Mouse (Mus musculus) bone marrow, adult 2 months (tissue): ENCODE results near the gene 6430548M08Rik. TPM values are rescaled to one million over a fixed set of nuclear protein-coding genes. Genes with fewer than 3 reads are reported as not detected.

Source experiments
- H3K27ac ChIP-seq: fragments of 200-500 bp; 2 replicates; pipeline ENCODE4 v1.5.1; 2012; ENCODE audit warnings: low read depth, mild to moderate bottlenecking, control low read depth, inconsistent platforms, low read length; ENCODE audit not compliant: control insufficient read depth, poor library complexity, insufficient read depth
- H3K4me1 ChIP-seq: fragments of 200-500 bp; 2 replicates; pipeline ENCODE4 v1.6.1; 2011; ENCODE audit warnings: low read length; ENCODE audit not compliant: control insufficient read depth, insufficient read depth
- H3K4me3 ChIP-seq: fragments of 200-500 bp; replicated peaks from 2 replicates; pipeline ENCODE3; 2011; ENCODE audit warnings: mild to moderate bottlenecking, low read depth, low read length, control low read depth; ENCODE audit not compliant: control insufficient read depth
- CTCF ChIP-seq: fragments of 200-500 bp; IDR thresholded peaks from 2 replicates; pipeline ENCODE4 v1.5.1; 2011; ENCODE audit warnings: low read length, control low read depth; ENCODE audit not compliant: control insufficient read depth, insufficient read depth
- POLR2A ChIP-seq: fragments of 200-500 bp; IDR thresholded peaks from 2 replicates; pipeline ENCODE4 v1.6.1; 2011; ENCODE audit warnings: low read depth, mild to moderate bottlenecking, control low read depth, low read length, borderline replicate concordance; ENCODE audit not compliant: control insufficient read depth
- WGBS: fragments of 180-500 bp; shearing (Covaris S2); methylation state at CpG from one replicate; pipeline ENCODE4 v1.1.7; 2018; 5-methylcytosine and 5-hydroxymethylcytosine counted together
- polyA plus RNA-seq: library from polyadenylated mRNA; stranded (reverse); fragments of >200 nt; gene quantifications from 2 replicates; pipeline ENCODE4 v1.2.4, GENCODE M21; 2011; ENCODE audit warnings: low replicate concordance; ENCODE audit not compliant: missing spikeins, insufficient read depth, insufficient read length

The 6430548M08Rik gene
- polyA plus RNA-seq, 1 experiment: 78.7 TPM

GRCm38 (mm10) chr8:120174606-120175005 lies 60.7 kb downstream of the 6430548M08Rik start:
- Histone ChIP-seq H3K4me1 (no peaks in the 10 kb centered on the region), H3K27ac (no peak overlapping the region), H3K4me3 (no peak overlapping the region)
- WGBS: 64% methylated on average over 18 of the region's 18 CpGs
- TF ChIP-seq POLR2A: no peak
- no peak for TF ChIP-seq CTCF

DNA sequence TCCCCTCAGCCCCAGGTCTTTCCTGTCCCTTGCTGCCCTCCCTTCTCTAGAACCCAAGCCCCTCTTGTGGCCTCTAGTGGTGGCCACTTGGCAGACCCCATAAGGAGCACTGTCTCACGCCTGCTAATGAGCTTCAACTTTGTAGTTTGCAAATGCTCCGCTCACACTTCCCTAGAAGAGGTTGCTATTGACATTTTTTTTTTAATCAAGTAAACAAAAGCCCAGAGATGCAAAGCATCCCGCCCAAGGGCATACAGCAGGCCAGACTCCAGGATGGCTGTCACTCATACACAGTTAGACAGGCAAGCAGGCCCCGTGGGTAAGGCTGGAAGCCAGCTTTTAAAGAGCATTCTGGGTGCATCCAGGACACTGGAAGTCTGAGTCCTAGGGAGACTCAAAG lies 62.7 kb downstream of the 6430548M08Rik start:
- TF ChIP-seq CTCF: no peak
- TF ChIP-seq POLR2A: no peak
- no peak overlapping the region for H3K27ac ChIP-seq
- H3K4me3 ChIP-seq: no peak overlapping the region
- H3K4me1 ChIP-seq: no peaks in the 10 kb centered on the region
- 63% methylated on average over 4 of the region's 4 CpGs for WGBS

DNA sequence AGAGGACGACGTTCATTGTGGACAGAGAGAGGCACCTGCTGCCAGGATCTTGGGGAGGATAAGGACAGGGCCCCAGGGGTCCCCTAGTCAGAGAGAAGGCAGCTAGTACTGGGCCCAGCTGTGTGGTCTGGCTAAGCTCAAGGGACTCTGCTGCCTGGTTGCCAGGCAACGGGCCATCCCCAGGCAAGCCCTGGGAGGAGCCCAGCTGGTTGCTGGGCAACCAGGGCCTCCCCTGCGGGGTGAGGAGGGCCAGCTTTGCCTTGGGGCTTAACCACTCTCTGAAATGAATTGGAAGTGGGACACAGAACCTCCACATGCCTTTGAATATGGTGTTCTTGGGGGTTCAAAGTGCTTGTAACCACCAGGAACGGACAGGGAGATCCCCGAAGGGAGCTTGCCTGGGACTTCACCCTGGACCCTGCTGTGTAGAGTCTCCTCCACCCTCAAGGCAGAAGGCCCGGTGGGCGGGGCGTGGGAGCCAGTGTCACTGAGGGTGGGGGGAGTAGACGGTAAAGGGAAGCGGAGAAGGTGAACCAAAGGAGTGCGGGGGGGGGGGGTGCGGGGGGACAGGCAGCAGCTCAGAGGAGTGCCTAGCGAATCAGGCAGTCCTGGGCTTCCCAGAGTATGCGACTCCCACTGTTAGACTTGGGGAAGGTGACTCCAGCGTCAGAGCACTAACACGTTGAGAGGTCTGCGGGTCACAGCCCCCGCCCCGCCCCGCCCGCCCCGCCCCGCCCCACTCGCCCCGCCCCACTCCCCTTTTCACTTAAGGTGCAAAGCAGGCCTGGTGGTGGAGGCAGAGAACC lies 63.6 kb downstream of the 6430548M08Rik start, which contains the start of gene Fam92b:
Gene Fam92b, minus strand, starts transcription at position 149 of the 806 bp plus-strand sequence.
- Histone ChIP-seq H3K4me1 (no peaks in the 10 kb centered on the region), H3K4me3 (no peak within 1 kb of the TSS), H3K27ac (no peak within 1 kb of the TSS)
- no peak for TF ChIP-seq CTCF
- TF ChIP-seq POLR2A: no peak
- WGBS: 4% methylated on average over 25 of the region's 26 CpGs

- WGBS: 31% methylated on average over 10 of the region's 10 CpGs
- Histone ChIP-seq H3K4me3 (no peak overlapping the region), H3K4me1 (no peaks in the 10 kb centered on the region), H3K27ac (no peak overlapping the region)
- TF ChIP-seq POLR2A (no peak), CTCF (no peak)
Observed at GRCm38 (mm10) chr8:120178124-120178514, 64.2 kb downstream of the 6430548M08Rik start.

GRCm38 (mm10) chr8:120179027-120179431 lies 65.1 kb downstream of the 6430548M08Rik start:
- no peaks in the 10 kb centered on the region for H3K4me1 ChIP-seq
- 0% methylated on average over 10 of the region's 10 CpGs for WGBS
- no peak overlapping the region for H3K27ac ChIP-seq
- TF ChIP-seq POLR2A (no peak), CTCF (peak; percentile 98)
- no peak overlapping the region for H3K4me3 ChIP-seq

DNA sequence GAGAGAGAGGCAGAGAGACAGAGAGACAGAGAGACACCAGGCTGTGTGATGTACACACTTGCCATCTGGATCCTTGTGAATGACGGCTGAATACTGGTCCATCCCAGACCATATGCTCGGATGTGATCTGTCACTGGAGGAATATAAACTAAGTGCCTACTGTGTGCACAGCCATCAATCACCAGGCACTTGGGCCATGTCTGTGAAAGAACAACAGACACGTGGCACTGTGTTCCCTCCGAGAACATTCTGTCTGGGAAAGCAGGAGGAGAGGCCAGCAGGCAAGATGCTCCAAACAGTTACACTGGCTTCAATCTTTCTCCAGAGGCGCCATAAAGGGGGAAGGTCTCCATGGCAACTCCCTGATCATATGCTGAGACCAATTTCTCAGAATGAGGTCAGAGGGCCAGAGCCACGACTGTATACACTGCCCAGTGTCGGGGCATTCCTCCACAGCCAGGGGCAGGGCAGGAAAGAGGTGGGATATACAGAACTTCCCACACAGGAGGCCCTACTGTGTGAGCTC lies 66.6 kb downstream of the 6430548M08Rik start:
- no peak for TF ChIP-seq CTCF
- H3K4me3 ChIP-seq: no peak overlapping the region
- no peak overlapping the region for H3K27ac ChIP-seq
- WGBS: 72% methylated on average over 7 of the region's 7 CpGs
- no peaks in the 10 kb centered on the region for H3K4me1 ChIP-seq

GRCm38 (mm10) chr8:120181274-120181673 lies 67.3 kb downstream of the 6430548M08Rik start:
- WGBS: 76% methylated on average over 5 of the region's 5 CpGs
- Histone ChIP-seq H3K27ac (no peak overlapping the region), H3K4me1 (no peaks in the 10 kb centered on the region), H3K4me3 (no peak overlapping the region)
- TF ChIP-seq CTCF: no peak
- no peak for TF ChIP-seq POLR2A

- 81% methylated on average over 4 of the region's 4 CpGs for WGBS
- no peak for TF ChIP-seq POLR2A
- no peak for TF ChIP-seq CTCF
- Histone ChIP-seq H3K27ac (no peak overlapping the region), H3K4me3 (no peak overlapping the region), H3K4me1 (no peaks in the 10 kb centered on the region)
Observed at GRCm38 (mm10) chr8:120181861-120182414, 68.0 kb downstream of the 6430548M08Rik start.
